Mouse (Mus musculus): ENCODE results near the gene Slc46a2. TPM values are rescaled to one million over a fixed set of nuclear protein-coding genes. Genes with fewer than 3 reads are reported as not detected.

Slc46a2 gene
- 19.4 and 28.3 TPM in 2 replicates for polyA plus RNA-seq (2012; rRNA removed)

GRCm38 (mm10) chr4:59914608-59915403 lies at the start of gene Slc46a2:
Gene Slc46a2 (minus strand): TSS chr4:59915056.
- Histone ChIP-seq H3K27ac (ENCODE audit: control insufficient read depth, insufficient read depth, low read length) (no peak within 1 kb of the TSS), H3K27me3 (ENCODE audit: control insufficient read depth, insufficient read depth, low read length) (no peaks in the 10 kb centered on the region), H3K4me3 (ENCODE audit: control insufficient read depth, insufficient read depth, low read length) (0 out of 2 replicates have a peak within 1 kb of the TSS, but pooled peaks have one; percentile 2), H3K4me1 (replicated peaks; ENCODE audit: control insufficient read depth, insufficient read depth, low read length) (no peaks in the 10 kb centered on the region), H3K36me3 (ENCODE audit: control insufficient read depth, insufficient read depth, low read length) (no peaks in the 10 kb centered on the region)
- no peak for TF ChIP-seq CTCF (IDR thresholded peaks at IDR 0.05; ENCODE audit: borderline replicate concordance, control insufficient read depth, extremely low read depth, insufficient read depth, low read length, poor library complexity)
- TF ChIP-seq POLR2A (IDR thresholded peaks at IDR 0.05; ENCODE audit: control insufficient read depth, extremely low read depth, insufficient read depth, low read length, poor library complexity), result no peak
- no peak for DNase-seq
- 38% methylated on average over 22 of the region's 22 CpGs for WGBS

DNA sequence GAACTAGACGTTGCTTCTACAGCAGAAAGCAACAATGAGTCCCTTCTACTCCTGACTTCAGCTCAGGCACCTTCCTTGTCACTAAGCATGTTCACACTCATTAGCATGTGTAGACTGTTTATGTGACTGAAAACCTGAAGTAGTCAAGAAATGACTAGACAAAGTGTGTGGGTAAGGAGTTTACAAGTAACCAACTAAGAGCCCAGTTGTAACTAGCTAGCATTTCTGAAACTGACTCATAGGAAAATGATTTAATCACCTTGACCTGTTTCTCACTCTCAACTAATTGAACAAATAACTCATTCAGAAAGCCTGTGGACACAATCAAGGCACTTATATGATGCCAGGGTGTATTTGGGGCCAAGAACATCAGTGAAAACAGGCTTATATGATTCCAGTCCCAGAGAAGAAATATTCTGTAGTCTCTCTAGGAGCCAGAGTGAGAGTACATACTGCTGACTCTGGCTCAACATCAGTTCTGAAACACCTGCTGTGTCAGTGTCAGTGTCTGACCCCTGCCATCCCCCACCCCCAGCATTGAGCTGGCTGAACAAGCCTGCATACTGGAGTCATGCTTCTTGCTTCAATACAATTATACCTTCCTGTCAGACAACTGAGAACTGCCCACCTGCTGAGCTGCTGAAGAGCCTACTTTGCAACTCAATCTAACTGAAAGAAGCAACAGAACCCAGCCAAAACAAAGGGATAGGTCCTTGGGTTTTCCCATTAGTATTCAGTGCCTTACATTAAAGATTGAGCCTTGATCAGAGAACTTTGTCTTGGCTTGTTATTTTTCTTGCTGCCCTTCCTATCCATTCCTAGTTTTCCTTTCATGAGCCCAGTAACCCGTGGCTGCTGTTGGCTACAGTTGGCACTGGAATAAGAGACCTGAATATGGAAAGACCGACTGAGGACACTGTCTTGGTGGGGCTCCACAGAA lies 48.8 kb upstream of the Slc46a2 start, which contains the start of gene Mup6:
Gene Mup6 (plus strand): TSS at position 890 of the 940 bp plus-strand sequence.
- Histone ChIP-seq H3K36me3 (ENCODE audit: control insufficient read depth, insufficient read depth, low read length) (no peaks in the 10 kb centered on the region), H3K4me3 (ENCODE audit: control insufficient read depth, insufficient read depth, low read length) (no peak within 1 kb of the TSS), H3K27me3 (ENCODE audit: control insufficient read depth, insufficient read depth, low read length) (no peaks in the 10 kb centered on the region), H3K4me1 (replicated peaks; ENCODE audit: control insufficient read depth, insufficient read depth, low read length) (no peaks in the 10 kb centered on the region), H3K27ac (ENCODE audit: control insufficient read depth, insufficient read depth, low read length) (no peak within 1 kb of the TSS)
- TF ChIP-seq CTCF (IDR thresholded peaks at IDR 0.05; ENCODE audit: borderline replicate concordance, control insufficient read depth, extremely low read depth, insufficient read depth, low read length, poor library complexity), result no peak
- no peak for TF ChIP-seq POLR2A (IDR thresholded peaks at IDR 0.05; ENCODE audit: control insufficient read depth, extremely low read depth, insufficient read depth, low read length, poor library complexity)
- no peak for DNase-seq
- 54% methylated on average over 3 of the region's 3 CpGs for WGBS

- Histone ChIP-seq H3K36me3 (ENCODE audit: control insufficient read depth, insufficient read depth, low read length) (no peaks in the 10 kb centered on the region), H3K4me3 (ENCODE audit: control insufficient read depth, insufficient read depth, low read length) (no peak within 1 kb of the TSS), H3K4me1 (replicated peaks; ENCODE audit: control insufficient read depth, insufficient read depth, low read length) (no peaks in the 10 kb centered on the region), H3K27me3 (ENCODE audit: control insufficient read depth, insufficient read depth, low read length) (no peaks in the 10 kb centered on the region), H3K27ac (ENCODE audit: control insufficient read depth, insufficient read depth, low read length) (no peak within 1 kb of the TSS)
- TF ChIP-seq POLR2A (IDR thresholded peaks at IDR 0.05; ENCODE audit: control insufficient read depth, extremely low read depth, insufficient read depth, low read length, poor library complexity) (no peak), CTCF (IDR thresholded peaks at IDR 0.05; ENCODE audit: borderline replicate concordance, control insufficient read depth, extremely low read depth, insufficient read depth, low read length, poor library complexity) (no peak)
- no peak for DNase-seq
- 83% methylated on average over 3 of the region's 3 CpGs for WGBS
These were observed 45.8 kb upstream of the Slc46a2 start, which contains the start of gene Mup4 for GRCm38 (mm10) chr4:59960610-59961009. Gene Mup4 (minus strand): TSS chr4:59960710.

DNA sequence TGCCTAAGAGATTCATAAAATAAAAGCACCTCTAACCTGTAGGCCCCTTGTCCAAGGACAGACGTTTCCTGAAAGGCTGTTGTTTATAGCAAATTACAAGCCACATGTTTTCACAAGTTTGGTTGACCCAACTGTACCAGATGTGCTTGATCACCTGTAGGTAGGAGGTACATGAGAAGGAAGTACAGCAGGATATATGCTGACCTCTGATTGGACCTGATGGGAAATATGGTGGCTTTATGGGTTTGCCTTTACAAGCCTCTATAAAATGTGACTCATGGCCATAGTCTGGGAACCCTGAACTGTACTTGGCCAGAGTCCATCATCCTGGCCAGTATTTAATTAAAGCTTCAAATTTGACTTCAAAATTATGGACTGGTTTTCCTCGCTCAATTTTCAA lies 22.7 kb upstream of the Slc46a2 start:
- no peak overlapping the region for H3K4me3 ChIP-seq (ENCODE audit: control insufficient read depth, insufficient read depth, low read length)
- 75% methylated on average over 2 of the region's 2 CpGs for WGBS
- TF ChIP-seq CTCF (IDR thresholded peaks at IDR 0.05; ENCODE audit: borderline replicate concordance, control insufficient read depth, extremely low read depth, insufficient read depth, low read length, poor library complexity) (no peak), POLR2A (IDR thresholded peaks at IDR 0.05; ENCODE audit: control insufficient read depth, extremely low read depth, insufficient read depth, low read length, poor library complexity) (no peak)
- H3K36me3 ChIP-seq (ENCODE audit: control insufficient read depth, insufficient read depth, low read length), result no peaks in the 10 kb centered on the region
- no peaks in the 10 kb centered on the region for H3K4me1 ChIP-seq (replicated peaks; ENCODE audit: control insufficient read depth, insufficient read depth, low read length)
- no peaks in the 10 kb centered on the region for H3K27me3 ChIP-seq (ENCODE audit: control insufficient read depth, insufficient read depth, low read length)
- no peak overlapping the region for H3K27ac ChIP-seq (ENCODE audit: control insufficient read depth, insufficient read depth, low read length)
- no peak for DNase-seq

- peak; percentile 31 for DNase-seq
- H3K27ac ChIP-seq (ENCODE audit: control insufficient read depth, insufficient read depth, low read length), result no peak overlapping the region
- 81% methylated on average over 6 of the region's 6 CpGs for WGBS
- H3K36me3 ChIP-seq (ENCODE audit: control insufficient read depth, insufficient read depth, low read length), result no peaks in the 10 kb centered on the region
- no peaks in the 10 kb centered on the region for H3K4me1 ChIP-seq (replicated peaks; ENCODE audit: control insufficient read depth, insufficient read depth, low read length)
- no peak for TF ChIP-seq POLR2A (IDR thresholded peaks at IDR 0.05; ENCODE audit: control insufficient read depth, extremely low read depth, insufficient read depth, low read length, poor library complexity)
- TF ChIP-seq CTCF (IDR thresholded peaks at IDR 0.05; ENCODE audit: borderline replicate concordance, control insufficient read depth, extremely low read depth, insufficient read depth, low read length, poor library complexity), result peak; percentile 28; the same call in 1 of the 2 replicates
- H3K27me3 ChIP-seq (ENCODE audit: control insufficient read depth, insufficient read depth, low read length), result no peaks in the 10 kb centered on the region
- no peak overlapping the region for H3K4me3 ChIP-seq (ENCODE audit: control insufficient read depth, insufficient read depth, low read length)
These were observed 17.8 kb upstream of the Slc46a2 start for GRCm38 (mm10) chr4:59932505-59933281.

Measured in thymus, adult 2 months (tissue).